Mouse (Mus musculus) limb, embryonic 14.5 days (tissue): ENCODE results near the gene Sympk. TPM values are rescaled to one million over a fixed set of nuclear protein-coding genes. Genes with fewer than 3 reads are reported as not detected.

Experiments used
- ATAC-seq: fragments of 200-750 bp; cut with Nextera tagmentation; 2 replicates; pipeline ENCODE4 v1.8.0; 2017; ENCODE audit warnings: low read depth, moderate number of reproducible peaks, moderate TSS enrichment; ENCODE audit not compliant: low FRiP score
- DNase-seq: peaks from one replicate; pipeline ENCODE4 v3.0.0-alpha.2; 2015; ENCODE audit warnings: low spot score
- H3K27ac ChIP-seq: fragments of 300-500 bp; sonication (generic); replicated peaks from 2 replicates; pipeline ENCODE4 v1.5.1; 2014; ENCODE audit warnings: low read depth, mild to moderate bottlenecking, low read length, moderate library complexity, mixed read lengths
- H3K27me3 ChIP-seq: fragments of 300-500 bp; sonication (generic); 2 replicates; pipeline ENCODE4 v1.6.1; 2014; ENCODE audit warnings: low read length, mixed read lengths; ENCODE audit not compliant: control insufficient read depth, insufficient read depth
- H3K36me3 ChIP-seq: fragments of 300-500 bp; sonication (generic); 2 replicates; pipeline ENCODE4 v1.6.1; 2014; ENCODE audit warnings: mild to moderate bottlenecking, low read length, moderate library complexity, mixed read lengths; ENCODE audit not compliant: control insufficient read depth, insufficient read depth
- H3K4me1 ChIP-seq: fragments of 300-500 bp; sonication (generic); 2 replicates; pipeline ENCODE4 v1.6.1; 2014; ENCODE audit warnings: antibody characterized with exemption, low read length, mixed read lengths; ENCODE audit not compliant: control insufficient read depth, insufficient read depth
- H3K4me2 ChIP-seq: fragments of 300-500 bp; sonication (generic); replicated peaks from 2 replicates; pipeline ENCODE4 v1.6.1; 2014; ENCODE audit warnings: low read depth, mild to moderate bottlenecking, low read length, moderate library complexity; ENCODE audit not compliant: severe bottlenecking
- H3K4me3 ChIP-seq: fragments of 300-500 bp; sonication (generic); replicated peaks from 2 replicates; pipeline ENCODE4 v1.5.1; 2014; ENCODE audit warnings: low read length
- H3K9ac ChIP-seq: fragments of 300-500 bp; sonication (generic); 2 replicates; pipeline ENCODE4 v1.6.1; 2014; ENCODE audit warnings: mild to moderate bottlenecking, low read depth, low read length, moderate library complexity; ENCODE audit not compliant: severe bottlenecking
- H3K9me3 ChIP-seq: fragments of 300-500 bp; sonication (generic); 2 replicates; pipeline ENCODE4 v1.6.1; 2016; ENCODE audit warnings: low read length; ENCODE audit not compliant: control insufficient read depth
- POLR2A ChIP-seq: fragments of 200-500 bp; IDR thresholded peaks from 2 replicates; pipeline ENCODE4 v1.8.0; 2012; ENCODE audit warnings: inconsistent platforms, mild to moderate bottlenecking, moderate library complexity, borderline replicate concordance; ENCODE audit not compliant: insufficient read depth, insufficient read length; ENCODE audit errors: extremely low read depth
- WGBS: fragments of 180-500 bp; shearing (Covaris S2); extraction: QIAGEN DNeasy Blood & Tissue Kit; methylation state at CpG from one replicate; pipeline ENCODE4 v1.1.7; 2014; 5-methylcytosine and 5-hydroxymethylcytosine counted together
- polyA plus RNA-seq, 2 experiments: library from polyadenylated mRNA; depleted of rRNA in 1 of 2; stranded (reverse) in 1 of 2; unstranded in 1 of 2; fragments of >200 nt; fragmentation: Nextera tagmentation in 1 of 2; extraction: Ambion mirVana in 1 of 2; gene quantifications; 2 replicates each; pipeline versions ENCODE4 v1.2.1 to v1.2.3; 2012 to 2014

Sympk gene
- polyA plus RNA-seq, 2 experiments: 23.0 to 97.0 TPM

DNA sequence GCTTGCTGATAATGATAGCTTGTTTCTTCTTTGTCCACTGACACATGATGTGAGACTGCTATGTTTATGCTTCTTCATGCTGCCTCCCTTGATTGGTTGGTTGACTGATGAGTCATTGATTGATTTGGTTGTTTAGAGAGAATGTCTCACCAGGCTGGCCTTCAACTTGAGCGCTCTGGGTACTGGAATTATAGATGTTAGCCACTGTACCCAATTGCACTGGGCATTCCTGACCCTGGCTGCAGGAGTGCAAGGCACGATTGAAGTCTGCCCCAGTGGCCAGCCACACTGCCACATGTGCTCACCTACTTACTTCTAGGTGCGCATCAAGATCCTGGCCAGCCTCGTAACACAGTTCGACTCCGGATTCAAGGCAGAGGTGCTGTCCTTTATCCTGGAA, 20.4 kb downstream of the Sympk start:
- Histone ChIP-seq H3K27ac (no peak overlapping the region), H3K4me3 (no peak overlapping the region), H3K36me3 (peaks cover 100% of the 10 kb centered on the region), H3K4me2 (no peak overlapping the region), H3K27me3 (no peaks in the 10 kb centered on the region), H3K9ac (no peak overlapping the region), H3K4me1 (no peaks in the 10 kb centered on the region), H3K9me3 (no peaks in the 10 kb centered on the region)
- no peak for TF ChIP-seq POLR2A
- 98% methylated on average over 6 of the region's 6 CpGs for WGBS
- ATAC-seq: no peak
- DNase-seq: no peak

DNA sequence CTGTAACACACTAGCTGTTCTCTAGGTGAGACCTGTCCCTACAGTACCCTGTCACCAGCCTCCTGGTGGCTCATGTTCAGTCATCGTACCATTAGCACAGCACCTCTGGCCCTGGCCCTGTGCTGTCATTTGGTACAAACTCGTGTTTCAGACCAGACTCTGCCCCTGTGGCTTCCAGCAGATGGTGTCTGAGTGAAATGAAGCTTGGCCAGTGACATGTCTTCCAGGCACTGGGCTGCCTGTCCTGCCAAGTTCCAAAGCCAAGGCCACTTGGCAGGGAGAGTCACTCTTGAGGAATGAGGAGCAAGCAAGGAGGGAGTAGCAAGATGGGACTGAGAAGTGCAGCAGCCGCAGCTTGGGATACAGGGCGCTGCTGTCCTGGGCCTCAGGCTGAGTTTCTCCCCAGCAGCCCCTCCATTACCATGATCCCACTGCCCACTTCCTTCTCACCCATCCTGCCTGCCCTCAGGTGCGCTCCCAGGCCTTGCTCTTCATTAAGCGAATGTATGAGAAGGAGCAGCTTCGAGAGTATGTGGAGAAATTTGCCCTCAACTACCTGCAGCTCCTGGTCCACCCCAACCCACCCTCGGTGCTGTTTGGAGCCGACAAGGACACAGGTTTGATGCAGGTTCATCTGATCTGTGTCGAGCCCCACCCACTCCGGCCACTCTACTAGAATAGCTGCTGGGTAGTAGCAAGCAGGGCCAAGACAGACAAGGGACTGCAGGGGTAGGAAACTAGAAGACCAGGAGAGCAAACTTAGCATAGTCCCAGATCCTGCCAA, 22.3 kb downstream of the Sympk start:
- Histone ChIP-seq H3K4me3 (no peak overlapping the region), H3K9me3 (no peaks in the 10 kb centered on the region), H3K27me3 (no peaks in the 10 kb centered on the region), H3K27ac (no peak overlapping the region), H3K4me2 (no peak overlapping the region), H3K4me1 (no peaks in the 10 kb centered on the region), H3K9ac (no peak overlapping the region), H3K36me3 (peaks cover 100% of the 10 kb centered on the region)
- TF ChIP-seq POLR2A: no peak
- ATAC-seq (no peak), DNase-seq (no peak)
- WGBS: 91% methylated on average over 11 of the region's 11 CpGs

DNA sequence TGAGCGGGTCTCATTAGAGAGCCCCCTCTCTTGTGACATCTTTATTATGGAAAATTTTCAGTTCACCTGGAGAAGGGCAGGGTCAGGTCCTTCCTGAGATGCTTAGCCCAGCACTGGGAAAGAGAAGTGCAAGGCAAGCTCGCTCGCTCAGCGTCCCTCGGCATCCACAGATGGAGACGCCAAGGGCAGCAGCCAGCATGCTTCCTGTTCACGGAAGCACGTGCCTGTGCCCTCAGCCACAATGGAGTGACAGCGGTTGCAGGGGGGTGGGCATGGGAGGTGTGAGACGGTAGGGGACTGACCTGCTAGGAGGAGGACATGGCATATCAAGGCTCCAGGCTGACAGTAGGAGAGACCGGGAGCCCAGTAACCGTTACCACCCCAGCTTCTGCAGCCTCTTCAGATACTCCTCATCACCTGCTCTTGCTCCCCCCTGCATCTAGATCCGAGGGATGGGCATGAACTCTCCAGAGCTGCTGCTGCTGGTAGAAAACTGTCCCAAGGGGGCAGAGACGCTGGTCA, 23.9 kb downstream of the Sympk start:
- no peak overlapping the region for H3K4me3 ChIP-seq
- DNase-seq: no peak
- TF ChIP-seq POLR2A: no peak
- peaks cover 96% of the 10 kb centered on the region for H3K36me3 ChIP-seq
- no peaks in the 10 kb centered on the region for H3K4me1 ChIP-seq
- no peak overlapping the region for H3K9ac ChIP-seq
- H3K4me2 ChIP-seq: no peak overlapping the region
- H3K9me3 ChIP-seq: no peaks in the 10 kb centered on the region
- no peak overlapping the region for H3K27ac ChIP-seq
- ATAC-seq: no peak
- H3K27me3 ChIP-seq: no peaks in the 10 kb centered on the region
- 87% methylated on average over 12 of the region's 14 CpGs for WGBS

DNA sequence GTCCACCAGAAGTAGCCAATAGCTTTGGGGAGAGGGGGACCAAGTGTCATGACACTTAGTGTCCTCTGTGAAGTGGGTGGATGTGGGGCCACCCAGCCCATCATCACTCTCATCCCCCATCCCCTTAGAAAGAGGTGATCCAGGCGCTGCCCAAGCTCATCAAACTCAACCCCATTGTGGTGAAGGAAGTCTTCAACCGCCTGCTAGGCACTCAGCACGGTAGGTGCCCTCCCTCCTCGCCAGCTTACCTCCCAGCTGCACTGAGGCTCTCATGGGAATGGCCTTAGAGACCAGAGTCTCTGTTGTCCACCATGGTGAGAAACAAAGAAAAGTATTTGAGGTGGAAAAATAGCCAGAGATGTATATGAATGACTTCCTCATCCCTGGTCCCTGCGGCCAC, 25.1 kb downstream of the Sympk start:
- Histone ChIP-seq H3K4me3 (no peak overlapping the region), H3K4me1 (no peaks in the 10 kb centered on the region), H3K4me2 (no peak overlapping the region), H3K36me3 (peaks cover 84% of the 10 kb centered on the region), H3K9me3 (no peaks in the 10 kb centered on the region), H3K27me3 (no peaks in the 10 kb centered on the region), H3K9ac (no peak overlapping the region), H3K27ac (no peak overlapping the region)
- ATAC-seq (no peak), DNase-seq (no peak)
- no peak for TF ChIP-seq POLR2A
- WGBS: 86% methylated on average over 5 of the region's 5 CpGs

DNA sequence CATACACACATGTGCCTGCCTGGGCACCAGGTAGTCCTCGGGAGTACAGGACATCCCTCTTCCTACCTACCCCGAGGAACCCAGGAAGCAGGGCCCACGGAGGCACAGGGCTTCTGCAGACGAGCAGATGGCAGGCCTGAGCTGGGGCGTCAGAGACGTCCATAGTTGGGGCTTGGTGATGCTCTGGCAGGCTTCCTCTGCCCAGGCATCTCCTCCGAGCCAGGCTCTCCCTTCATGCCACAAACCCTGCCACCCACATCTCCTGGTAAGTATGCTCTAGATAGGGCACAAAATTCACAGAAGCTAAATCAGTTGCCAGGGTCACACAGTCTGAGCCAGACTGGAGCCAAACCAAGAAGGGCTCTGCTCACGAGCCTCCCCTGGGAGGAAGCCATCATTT, 26.0 kb downstream of the Sympk start:
- H3K27me3 ChIP-seq: no peaks in the 10 kb centered on the region
- H3K9me3 ChIP-seq: no peaks in the 10 kb centered on the region
- H3K9ac ChIP-seq: no peak overlapping the region

More for the DNA sequence above, 26.0 kb downstream of the Sympk start:
- no peak for DNase-seq
- no peak for TF ChIP-seq POLR2A
- WGBS: 82% methylated on average over 8 of the region's 8 CpGs
- H3K27ac ChIP-seq: no peak overlapping the region
- H3K4me2 ChIP-seq: no peak overlapping the region
- no peak overlapping the region for H3K4me3 ChIP-seq
- peaks cover 78% of the 10 kb centered on the region for H3K36me3 ChIP-seq
- no peaks in the 10 kb centered on the region for H3K4me1 ChIP-seq
- ATAC-seq: no peak
